Mouse (Mus musculus): ENCODE data around the gene Frs2. TPM values are rescaled to one million over a fixed set of nuclear protein-coding genes. Genes with fewer than 3 reads are reported as not detected.

Gene Frs2
- total RNA-seq (2021): 10 to 100 TPM; 30.6 to 32.0 TPM

- intact Hi-C loops (cut with DNase I): no loop called here
- peak; percentile 96 for DNase-seq
These were observed at the start of gene Frs2 for GRCm38 (mm10) chr10:117148361-117149003. Gene Frs2, minus strand, starts transcription at chr10:117148534.

GRCm38 (mm10) chr10:117196696-117197095, 48.4 kb upstream of the Frs2 start:
- intact Hi-C loops (cut with DNase I): no loop called here
- no peak for DNase-seq

GRCm38 (mm10) chr10:117195748-117196147, 47.4 kb upstream of the Frs2 start:
- intact Hi-C loops (cut with DNase I): no loop called here
- no peak for DNase-seq

GRCm38 (mm10) chr10:117195005-117195404, 46.7 kb upstream of the Frs2 start:
- intact Hi-C loops (cut with DNase I): no loop called here
- no peak for DNase-seq

GRCm38 (mm10) chr10:117193364-117193763, 45.0 kb upstream of the Frs2 start:
- intact Hi-C loops (cut with DNase I): no loop called here

GRCm38 (mm10) chr10:117185399-117186089, 37.2 kb upstream of the Frs2 start:
- no peak for DNase-seq
- intact Hi-C loops (cut with DNase I): no loop called here

More at GRCm38 (mm10) chr10:117193364-117193763, 45.0 kb upstream of the Frs2 start:
- DNase-seq: no peak

GRCm38 (mm10) chr10:117181098-117181497, 32.8 kb upstream of the Frs2 start:
- intact Hi-C loops (cut with DNase I): no loop called here
- no peak for DNase-seq

- no peak for DNase-seq
- intact Hi-C loops (cut with DNase I): no loop called here
These were observed 26.3 kb upstream of the Frs2 start for GRCm38 (mm10) chr10:117174645-117175044.

- DNase-seq: no peak
- intact Hi-C loops (cut with DNase I): no loop called here
These were observed 25.5 kb upstream of the Frs2 start for GRCm38 (mm10) chr10:117173566-117174438.

- intact Hi-C loops (cut with DNase I): no loop called here
- DNase-seq: no peak
These were observed 24.8 kb upstream of the Frs2 start for GRCm38 (mm10) chr10:117173111-117173510.

- intact Hi-C loops (cut with DNase I): no loop called here
- DNase-seq: no peak
These were observed 23.7 kb upstream of the Frs2 start for GRCm38 (mm10) chr10:117172069-117172468.

- intact Hi-C loops (cut with DNase I): no loop called here
These were observed 18.6 kb upstream of the Frs2 start for GRCm38 (mm10) chr10:117166785-117167425.

GRCm38 (mm10) chr10:117162662-117163061, 14.3 kb upstream of the Frs2 start:
- DNase-seq: peak; percentile 10
- intact Hi-C loops (cut with DNase I): no loop called here

More at GRCm38 (mm10) chr10:117166785-117167425, 18.6 kb upstream of the Frs2 start:
- DNase-seq: no peak

GRCm38 (mm10) chr10:117160099-117160498, 11.8 kb upstream of the Frs2 start:
- DNase-seq: no peak
- intact Hi-C loops (cut with DNase I): no loop called here

GRCm38 (mm10) chr10:117152247-117152646, 3.9 kb upstream of the Frs2 start:
- no peak for DNase-seq
- intact Hi-C loops (cut with DNase I): loop anchor here (10.0 kb wide), 1 partner anchor 53 kb away; no protein-coding TSS in a partner anchor

GRCm38 (mm10) chr10:117151676-117152075, 3.3 kb upstream of the Frs2 start:
- intact Hi-C loops (cut with DNase I): loop anchor here (10.0 kb wide), 1 partner anchor 53 kb away; no protein-coding TSS in a partner anchor
- DNase-seq: no peak

- DNase-seq: no peak
- intact Hi-C loops (cut with DNase I): loop anchor here (10.0 kb wide), 1 partner anchor 54 kb away; no protein-coding TSS in a partner anchor
These were observed 2.9 kb upstream of the Frs2 start for GRCm38 (mm10) chr10:117151241-117151640.

- intact Hi-C loops (cut with DNase I): loop anchor here (10.0 kb wide), 1 partner anchor 54 kb away; no protein-coding TSS in a partner anchor
- DNase-seq: no peak
These were observed 2.4 kb upstream of the Frs2 start for GRCm38 (mm10) chr10:117150764-117151163.

- intact Hi-C loops (cut with DNase I): loop anchor here (10.0 kb wide), 1 partner anchor 55 kb away; no protein-coding TSS in a partner anchor
- peak; percentile 38 for DNase-seq
These were observed 1.7 kb upstream of the Frs2 start for GRCm38 (mm10) chr10:117149942-117150617.

GRCm38 (mm10) chr10:117149241-117149640, 907 bp upstream of the Frs2 start:
- intact Hi-C loops (cut with DNase I): no loop called here
- no peak for DNase-seq

All from left cerebral cortex, postnatal 4 days (tissue).